In the genomic region with DNA sequence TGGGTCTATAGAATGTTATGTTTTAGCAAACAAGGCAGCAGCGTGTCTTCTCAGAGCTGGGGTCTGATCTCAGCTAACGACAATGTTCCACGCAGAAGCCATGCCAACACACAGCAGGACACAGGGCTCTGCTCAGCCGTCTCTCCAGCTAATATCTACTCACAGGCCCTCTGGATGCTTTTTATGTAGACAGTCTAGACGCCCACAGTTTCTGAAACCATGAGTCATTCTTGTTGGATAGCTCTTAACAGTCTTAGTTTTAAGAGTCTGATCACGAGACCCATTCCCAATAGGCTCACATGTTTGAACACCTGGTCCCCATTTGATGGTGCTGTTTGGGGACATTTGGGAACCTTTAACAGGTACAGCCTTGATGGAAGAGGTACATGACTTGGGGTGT, we compare ENCODE assay signal across 14 mouse cellular contexts.
DNase-seq lines count a peak whose midpoint lies in the region; TF ChIP-seq lines count a peak whose summit lies in the region.
"Had no signal": no experiment of that assay in that cellular context is flagged by ENCODE, and none has a peak within 500 bp of the region (broad histone marks: within the 10 kb centered on the region; RNA-seq: fewer than 3 reads in every experiment).

No protein-coding gene starts in this region.

- dilution Hi-C loops in CH12.LX (cut with MboI; ENCODE audit: extremely low pct_ligation_motif_present, extremely low pct_unique_long_range_greater_than_20kb, low sequenced_read_pairs) = no loop called here

- in situ Hi-C loops in CH12.LX (cut with MboI; ENCODE audit: low pct_ligation_motif_present, low pct_unique_long_range_greater_than_20kb, low sequenced_read_pairs) = loop anchor here (25.0 kb wide), 2 partner anchors 435 to 440 kb away; no protein-coding TSS in a partner anchor

- no peak for TF ChIP-seq RAD21 in CH12.LX (IDR thresholded peaks at IDR 0.05; ENCODE audit: low read depth, low read length)

- peaks cover 2% of the 10 kb centered on the region for H3K9me3 ChIP-seq in CH12.LX (replicated peaks; ENCODE audit: low read length)
- H3K9me3 ChIP-seq: heart, embryonic 10.5 days; intestine, embryonic 15.5 days; limb, embryonic 12.5 days; lung, embryonic 15.5 days had no signal

- H3K4me1 ChIP-seq in CH12.LX (ENCODE audit: control insufficient read depth in 1 of 2, insufficient read depth in 2 of 2) = peaks cover 20 to 32% of the 10 kb centered on the region in 2 experiments
- H3K4me1 ChIP-seq: heart, embryonic 10.5 days; intestine, embryonic 15.5 days; limb, embryonic 12.5 days had no signal

- no peak overlapping the region for H3K4me3 ChIP-seq in CH12.LX (replicated peaks in 1 of 3; ENCODE audit: low read depth in 2 of 3, low read length in 2 of 3, poor library complexity in 1 of 3)
- H3K4me3 ChIP-seq: heart, embryonic 10.5 days; intestine, embryonic 15.5 days; limb, embryonic 12.5 days; lung, embryonic 15.5 days had no signal

- TF ChIP-seq POLR2A in CH12.LX (IDR thresholded peaks at IDR 0.05; ENCODE audit: low read depth, low read length) = no peak

- no peaks in the 10 kb centered on the region for H3K79me2 ChIP-seq in CH12.LX (replicated peaks; ENCODE audit: control insufficient read depth, extremely low read depth, insufficient read depth, poor library complexity, severe bottlenecking)

- peak; percentile 79 for DNase-seq in heart, adult 11 months
- DNase-seq in heart, postnatal 10 days = no peak
- DNase-seq in 3134 (ENCODE audit: extremely low read depth, insufficient read length, low spot score) = peak; percentile 28
- DNase-seq in CH12.LX (ENCODE audit: extremely low read depth) = peak; percentile 31
- DNase-seq in left cerebral cortex, postnatal 36 days (ENCODE audit: low spot score in 2 of 2) = peak; percentile 9 to 12
- DNase-seq in kidney, adult 9 months = no peak
- no peak for DNase-seq in ovary, adult 18-20 months (ENCODE audit: low spot score)
- DNase-seq in adrenal gland, postnatal 14 days = no peak
- DNase-seq: cerebellum, adult 11-12 months; kidney, postnatal 14 days had no signal

- no peaks in the 10 kb centered on the region for H3K27me3 ChIP-seq in CH12.LX (replicated peaks)
- H3K27me3 ChIP-seq: intestine, embryonic 15.5 days; lung, embryonic 15.5 days had no signal

- intact Hi-C loops in heart, postnatal 10 days (cut with DNase I) = loop anchor here (10.0 kb wide), 1 partner anchor 283 kb away; no protein-coding TSS in a partner anchor
- intact Hi-C loops in left cerebral cortex, postnatal 36 days (cut with DNase I) = no loop called here

- TF ChIP-seq EP300 in CH12.LX (IDR thresholded peaks at IDR 0.05; ENCODE audit: low read length) = peak; percentile 72; the same call in 1 of the 2 replicates

- TF ChIP-seq CTCF in CH12.LX (conservative IDR thresholded peaks at IDR 0.05 in 1 of 2, IDR thresholded peaks at IDR 0.05 in 1 of 2; ENCODE audit: low read depth in 2 of 2, low read length in 2 of 2) = no peak

- H3K36me3 ChIP-seq in CH12.LX (replicated peaks in 1 of 2; ENCODE audit: control insufficient read depth in 1 of 2, insufficient read depth in 1 of 2, low read length in 1 of 2) = no peaks in the 10 kb centered on the region
- H3K36me3 ChIP-seq: heart, embryonic 10.5 days; intestine, embryonic 15.5 days; limb, embryonic 12.5 days; lung, embryonic 15.5 days had no signal

- no peak overlapping the region for H3K27ac ChIP-seq in CH12.LX (ENCODE audit: insufficient read depth, low read depth)
- H3K27ac ChIP-seq: heart, embryonic 10.5 days; intestine, embryonic 15.5 days; limb, embryonic 12.5 days; lung, embryonic 15.5 days had no signal

- H3K9ac ChIP-seq in CH12.LX (ENCODE audit: insufficient read depth, low read depth) = no peak overlapping the region
- H3K9ac ChIP-seq: intestine, embryonic 15.5 days; limb, embryonic 12.5 days; lung, embryonic 15.5 days had no signal

- H3K4me2 ChIP-seq in CH12.LX (ENCODE audit: insufficient read depth, low read depth, poor library complexity, severe bottlenecking) = no peak overlapping the region
- H3K4me2 ChIP-seq: intestine, embryonic 15.5 days; limb, embryonic 12.5 days; lung, embryonic 15.5 days had no signal

TF ChIP-seq in CH12.LX, 34 proteins besides CTCF, POLR2A, EP300 and RAD21:
- TF ChIP-seq NELFE (IDR thresholded peaks at IDR 0.05; ENCODE audit: low read depth, low read length) (no peak), MEF2A (IDR thresholded peaks at IDR 0.05; ENCODE audit: borderline replicate concordance, low read depth, low read length) (no peak), IRF4 (IDR thresholded peaks at IDR 0.05; ENCODE audit: low read depth, low read length) (peak; percentile 32; the same call in 1 of the 2 replicates), GABPA (IDR thresholded peaks at IDR 0.05; ENCODE audit: insufficient replicate concordance, low read depth, low read length) (no peak), MXI1 (IDR thresholded peaks at IDR 0.05; ENCODE audit: low read depth, low read length) (no peak), ELF1 (IDR thresholded peaks at IDR 0.05; ENCODE audit: low read depth, low read length) (no peak), MAFK (IDR thresholded peaks at IDR 0.05; ENCODE audit: insufficient replicate concordance, low read length) (no peak), TBP (conservative IDR thresholded peaks at IDR 0.05; ENCODE audit: low read depth, low read length) (no peak), RCOR1 (conservative IDR thresholded peaks at IDR 0.05; ENCODE audit: low read depth, low read length) (no peak), UBTF (IDR thresholded peaks at IDR 0.05; ENCODE audit: low read depth, low read length) (no peak), JUN (IDR thresholded peaks at IDR 0.05; ENCODE audit: insufficient read depth, low read depth, low read length) (peak; percentile 44; the same call in 1 of the 2 replicates), ETS1 (conservative IDR thresholded peaks at IDR 0.05; ENCODE audit: low read depth, low read length) (peak; percentile 45), SIN3A (IDR thresholded peaks at IDR 0.05; ENCODE audit: low read length) (no peak), NRF1 (IDR thresholded peaks at IDR 0.05; ENCODE audit: low read depth, low read length) (no peak), BHLHE40 (IDR thresholded peaks at IDR 0.05; ENCODE audit: low read depth, low read length) (peak; percentile 90), JUND (conservative IDR thresholded peaks at IDR 0.05; ENCODE audit: low read depth, low read length) (peak; percentile 42; the same call in 1 of the 2 replicates), ZMIZ1 (IDR thresholded peaks at IDR 0.05; ENCODE audit: low read depth, low read length) (no peak), USF1 (IDR thresholded peaks at IDR 0.05; ENCODE audit: low read depth, low read length) (no peak), ZNF384 (IDR thresholded peaks at IDR 0.05; ENCODE audit: low read depth, low read length) (no peak), HCFC1 (IDR thresholded peaks at IDR 0.05; ENCODE audit: low read depth, low read length) (no peak), USF2 (conservative IDR thresholded peaks at IDR 0.05; ENCODE audit: low read depth, low read length) (no peak), MAX (IDR thresholded peaks at IDR 0.05; ENCODE audit: low read length) (0 out of 2 replicates have a peak, but pooled peaks have one; percentile 17), CHD1 (IDR thresholded peaks at IDR 0.05; ENCODE audit: low read depth, low read length) (no peak), CHD2 (IDR thresholded peaks at IDR 0.05; ENCODE audit: low read length) (0 out of 2 replicates have a peak, but pooled peaks have one; percentile 32), KAT2A (IDR thresholded peaks at IDR 0.05; ENCODE audit: insufficient replicate concordance, low read length) (no peak), E2F4 (IDR thresholded peaks at IDR 0.05; ENCODE audit: insufficient replicate concordance, low read depth, low read length) (no peak), TCF12 (IDR thresholded peaks at IDR 0.05; ENCODE audit: low read depth, low read length) (no peak), ZKSCAN1 (IDR thresholded peaks at IDR 0.05; ENCODE audit: borderline replicate concordance, low read depth, low read length) (no peak)

Comparison
In these comparisons a context has a peak if more than half of its experiments do, and no peak if none do; other contexts are left out.
1. DNase-seq: peak in heart, adult 11 months (single experiment), 3134 (single experiment), CH12.LX (single experiment) and left cerebral cortex, postnatal 36 days (2 of 2); none in heart, postnatal 10 days (0 of 2), kidney, adult 9 months (single experiment), ovary, adult 18-20 months (single experiment) and adrenal gland, postnatal 14 days (single experiment).